Mouse (Mus musculus): ENCODE data around the gene Nln. TPM values are rescaled to one million over a fixed set of nuclear protein-coding genes. Genes with fewer than 3 reads are reported as not detected.

Gene Nln
- total and polyA plus RNA-seq, 3 experiments: 38.5 to 76.5 (median 51.2) TPM

GRCm38 (mm10) chr13:104040950-104041349 lies 68.5 kb downstream of the Nln start:
- Histone ChIP-seq H3K36me3 (replicated peaks in 1 of 2; ENCODE audit: control insufficient read depth in 1 of 2, insufficient read depth in 1 of 2, low read length in 1 of 2) (peaks cover 21 to 64% of the 10 kb centered on the region in 2 experiments), H3K9ac (ENCODE audit: insufficient read depth, low read depth) (peak overlapping the region; percentile 29; the same call in 1 of the 2 replicates), H3K4me3 (replicated peaks in 1 of 3; ENCODE audit: low read depth in 2 of 3, low read length in 2 of 3, poor library complexity in 1 of 3) (no peak overlapping the region), H3K27ac (ENCODE audit: insufficient read depth, low read depth) (peak overlapping the region; percentile 63), H3K9me3 (replicated peaks; ENCODE audit: low read length) (no peaks in the 10 kb centered on the region), H3K4me2 (ENCODE audit: insufficient read depth, low read depth, poor library complexity, severe bottlenecking) (peak overlapping the region; percentile 47; the same call in 1 of the 2 replicates), H3K27me3 (replicated peaks) (no peaks in the 10 kb centered on the region), H3K79me2 (replicated peaks; ENCODE audit: control insufficient read depth, extremely low read depth, insufficient read depth, poor library complexity, severe bottlenecking) (no peaks in the 10 kb centered on the region), H3K4me1 (ENCODE audit: control insufficient read depth in 1 of 2, insufficient read depth in 2 of 2) (peaks cover 10 to 75% of the 10 kb centered on the region in 2 experiments)
- TF ChIP-seq MAZ (IDR thresholded peaks at IDR 0.05; ENCODE audit: low read depth, low read length) (no peak), PAX5 (IDR thresholded peaks at IDR 0.05; ENCODE audit: low read length) (no peak), MAFK (IDR thresholded peaks at IDR 0.05; ENCODE audit: insufficient replicate concordance, low read length) (0 out of 2 replicates have a peak, but pooled peaks have one; percentile 64), IRF4 (IDR thresholded peaks at IDR 0.05; ENCODE audit: low read depth, low read length) (peak; percentile 79), MXI1 (IDR thresholded peaks at IDR 0.05; ENCODE audit: low read depth, low read length) (0 out of 2 replicates have a peak, but pooled peaks have one; percentile 27), GABPA (IDR thresholded peaks at IDR 0.05; ENCODE audit: insufficient replicate concordance, low read depth, low read length) (no peak), NRF1 (IDR thresholded peaks at IDR 0.05; ENCODE audit: low read depth, low read length) (no peak), UBTF (IDR thresholded peaks at IDR 0.05; ENCODE audit: low read depth, low read length) (0 out of 2 replicates have a peak, but pooled peaks have one; percentile 1), EP300 (IDR thresholded peaks at IDR 0.05; ENCODE audit: low read length) (peak; percentile 29; the same call in 1 of the 2 replicates), ETS1 (conservative IDR thresholded peaks at IDR 0.05; ENCODE audit: low read depth, low read length) (peak; percentile 50), POLR2AphosphoS2 (IDR thresholded peaks at IDR 0.05; ENCODE audit: low read depth, low read length) (no peak), BHLHE40 (IDR thresholded peaks at IDR 0.05; ENCODE audit: low read depth, low read length) (peak; percentile 45; the same call in 1 of the 2 replicates), ZNF384 (IDR thresholded peaks at IDR 0.05; ENCODE audit: low read depth, low read length) (peak; percentile 92), JUND (conservative IDR thresholded peaks at IDR 0.05; ENCODE audit: low read depth, low read length) (peak; percentile 81)
- DNase-seq (ENCODE audit: extremely low read depth): peak; percentile 71
- dilution Hi-C loops (cut with MboI; ENCODE audit: extremely low pct_ligation_motif_present, extremely low pct_unique_long_range_greater_than_20kb, low sequenced_read_pairs) (no loop called here), in situ Hi-C loops (cut with MboI; ENCODE audit: low pct_ligation_motif_present, low pct_unique_long_range_greater_than_20kb, low sequenced_read_pairs) (loop anchor here (10.0 kb wide), 2 partner anchors 86 to 206 kb away; no protein-coding TSS in a partner anchor)

- no peak for TF ChIP-seq GABPA (IDR thresholded peaks at IDR 0.05; ENCODE audit: insufficient replicate concordance, low read depth, low read length)
- TF ChIP-seq TBP (conservative IDR thresholded peaks at IDR 0.05; ENCODE audit: low read depth, low read length): no peak
- no peak for TF ChIP-seq UBTF (IDR thresholded peaks at IDR 0.05; ENCODE audit: low read depth, low read length)
- TF ChIP-seq MAFK (IDR thresholded peaks at IDR 0.05; ENCODE audit: insufficient replicate concordance, low read length): no peak
- no peak for TF ChIP-seq BHLHE40 (IDR thresholded peaks at IDR 0.05; ENCODE audit: low read depth, low read length)
- TF ChIP-seq MAX (IDR thresholded peaks at IDR 0.05; ENCODE audit: low read length): no peak
- no peak for TF ChIP-seq CHD1 (IDR thresholded peaks at IDR 0.05; ENCODE audit: low read depth, low read length)
- TF ChIP-seq PAX5 (IDR thresholded peaks at IDR 0.05; ENCODE audit: low read length): no peak
- TF ChIP-seq ETS1 (conservative IDR thresholded peaks at IDR 0.05; ENCODE audit: low read depth, low read length): no peak
- TF ChIP-seq EP300 (IDR thresholded peaks at IDR 0.05; ENCODE audit: low read length): no peak
- no peak for TF ChIP-seq SMC3 (IDR thresholded peaks at IDR 0.05; ENCODE audit: low read depth, low read length)
- TF ChIP-seq JUND (conservative IDR thresholded peaks at IDR 0.05; ENCODE audit: low read depth, low read length): no peak
- no peak for TF ChIP-seq RAD21 (IDR thresholded peaks at IDR 0.05; ENCODE audit: low read depth, low read length)
- no peak for TF ChIP-seq ZNF384 (IDR thresholded peaks at IDR 0.05; ENCODE audit: low read depth, low read length)
- no peak overlapping the region for H3K4me3 ChIP-seq (replicated peaks in 1 of 3; ENCODE audit: low read depth in 2 of 3, low read length in 2 of 3, poor library complexity in 1 of 3)
- no peak overlapping the region for H3K4me2 ChIP-seq (ENCODE audit: insufficient read depth, low read depth, poor library complexity, severe bottlenecking)
- dilution Hi-C loops (cut with MboI; ENCODE audit: extremely low pct_ligation_motif_present, extremely low pct_unique_long_range_greater_than_20kb, low sequenced_read_pairs) (no loop called here), in situ Hi-C loops (cut with MboI; ENCODE audit: low pct_ligation_motif_present, low pct_unique_long_range_greater_than_20kb, low sequenced_read_pairs) (loop anchor here (10.0 kb wide), 2 partner anchors 85 to 205 kb away; no protein-coding TSS in a partner anchor)
- DNase-seq (ENCODE audit: extremely low read depth): no peak
- H3K79me2 ChIP-seq (replicated peaks; ENCODE audit: control insufficient read depth, extremely low read depth, insufficient read depth, poor library complexity, severe bottlenecking): no peaks in the 10 kb centered on the region
- H3K27ac ChIP-seq (ENCODE audit: insufficient read depth, low read depth): no peak overlapping the region
- peaks cover 21 to 66% of the 10 kb centered on the region in 2 experiments for H3K36me3 ChIP-seq (replicated peaks in 1 of 2; ENCODE audit: control insufficient read depth in 1 of 2, insufficient read depth in 1 of 2, low read length in 1 of 2)
- H3K9me3 ChIP-seq (replicated peaks; ENCODE audit: low read length): no peaks in the 10 kb centered on the region
- no peaks in the 10 kb centered on the region for H3K27me3 ChIP-seq (replicated peaks)
- H3K4me1 ChIP-seq (ENCODE audit: control insufficient read depth in 1 of 2, insufficient read depth in 2 of 2): peaks cover 10 to 67% of the 10 kb centered on the region in 2 experiments
- H3K9ac ChIP-seq (ENCODE audit: insufficient read depth, low read depth): no peak overlapping the region
Measured at GRCm38 (mm10) chr13:104039861-104040260, 69.6 kb downstream of the Nln start.

Data from CH12.LX (cell line).